Mouse (Mus musculus) Muller cell, postnatal 12 days (primary cell): ENCODE measurements at regions not wholly inside any gene's neighbourhood (a gene's known extent, or its start where the extent isn't known, plus 50 kb on each side); places are given as distances from the start of the nearest gene placed in this dataset.

ENCODE experiments used
- DNase-seq: peaks from one replicate; pipeline ENCODE4 v3.0.0-alpha.2; 2015; ENCODE audit errors: inconsistent ontology term

DNA sequence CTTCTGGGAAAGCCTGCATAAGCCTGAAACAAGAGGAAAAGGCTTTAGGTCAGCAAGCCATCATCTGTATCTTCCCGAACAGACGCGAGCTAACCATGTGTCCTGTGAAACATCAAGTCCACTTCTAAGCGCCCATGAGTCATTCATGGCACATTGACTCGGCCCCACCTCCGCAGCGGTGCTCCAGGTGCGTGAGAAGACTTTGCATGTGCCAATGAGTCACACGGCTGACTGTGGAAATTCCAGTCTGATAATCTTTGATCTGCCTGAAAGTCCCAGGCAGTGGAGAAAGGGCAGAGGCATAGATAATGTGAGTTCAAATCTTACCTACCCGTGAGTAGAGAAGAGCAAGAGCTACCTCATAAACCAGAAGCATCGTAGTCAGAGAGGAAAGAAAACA, 137.8 kb downstream of the Pfkfb3 start:
- DNase-seq: no peak

DNA sequence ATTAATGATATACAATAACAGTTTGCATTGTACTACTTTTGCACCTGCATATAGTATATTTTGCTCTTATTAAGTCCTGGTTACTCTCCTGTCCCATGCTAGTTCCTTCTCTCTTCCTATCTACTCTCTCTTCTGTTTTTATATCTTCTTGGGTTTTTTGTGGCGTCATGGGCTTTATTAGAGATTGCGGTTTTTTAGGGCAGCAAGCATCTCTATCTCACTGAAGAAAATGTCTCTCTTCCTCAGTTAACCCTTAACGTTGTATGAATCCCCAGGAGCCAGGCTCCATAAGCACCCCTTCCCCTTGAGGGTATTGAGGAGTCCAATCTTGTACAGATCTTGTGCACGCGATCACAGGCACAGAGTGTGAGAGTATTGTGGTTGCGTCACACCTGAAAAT, 141.4 kb downstream of the Pfkfb3 start:
- no peak for DNase-seq

DNA sequence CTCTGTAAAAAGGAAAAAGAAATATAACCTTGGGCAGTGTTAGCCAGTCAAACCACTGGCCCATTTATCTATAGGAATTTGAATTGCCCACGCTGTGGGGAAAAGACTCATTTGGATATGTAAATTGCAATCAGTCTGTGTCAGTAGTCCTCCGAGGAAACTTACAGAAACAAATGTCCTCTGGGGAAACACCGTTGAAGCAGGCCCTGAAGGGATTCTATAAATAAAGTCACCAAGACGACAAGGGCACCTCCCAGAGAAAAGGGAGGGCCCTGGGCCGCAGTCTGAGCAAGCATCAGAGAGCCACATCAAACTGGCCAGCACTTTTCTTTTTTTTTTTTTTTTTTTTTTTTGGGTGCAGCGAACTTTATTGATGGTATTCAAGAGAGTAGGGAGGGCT, 145.4 kb downstream of the Pfkfb3 start:
- DNase-seq: no peak

DNA sequence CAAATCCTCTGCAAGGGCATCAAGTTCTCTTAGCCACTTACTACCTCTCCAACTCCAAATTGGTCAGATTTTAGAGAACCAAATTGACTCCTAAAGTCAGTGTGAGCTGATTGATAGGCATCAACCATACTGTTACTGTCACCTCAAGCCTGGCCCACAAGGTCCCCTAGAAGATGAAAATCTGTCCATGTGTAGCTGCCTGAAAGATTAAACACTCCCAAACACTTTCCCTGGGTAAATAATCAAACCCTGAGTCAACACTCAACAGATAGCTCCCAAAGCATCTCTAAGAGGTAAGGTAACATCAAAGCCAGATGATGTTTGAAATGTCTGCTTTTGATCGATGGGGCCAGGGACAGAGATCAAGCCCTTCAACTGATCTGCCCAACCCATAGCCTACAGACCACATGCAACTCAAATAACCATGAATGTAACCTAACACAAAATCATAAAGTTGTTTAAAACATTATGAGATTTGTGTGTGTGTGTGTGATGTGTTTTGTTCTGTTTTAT, 147.7 kb downstream of the Pfkfb3 start:
- DNase-seq: no peak

DNA sequence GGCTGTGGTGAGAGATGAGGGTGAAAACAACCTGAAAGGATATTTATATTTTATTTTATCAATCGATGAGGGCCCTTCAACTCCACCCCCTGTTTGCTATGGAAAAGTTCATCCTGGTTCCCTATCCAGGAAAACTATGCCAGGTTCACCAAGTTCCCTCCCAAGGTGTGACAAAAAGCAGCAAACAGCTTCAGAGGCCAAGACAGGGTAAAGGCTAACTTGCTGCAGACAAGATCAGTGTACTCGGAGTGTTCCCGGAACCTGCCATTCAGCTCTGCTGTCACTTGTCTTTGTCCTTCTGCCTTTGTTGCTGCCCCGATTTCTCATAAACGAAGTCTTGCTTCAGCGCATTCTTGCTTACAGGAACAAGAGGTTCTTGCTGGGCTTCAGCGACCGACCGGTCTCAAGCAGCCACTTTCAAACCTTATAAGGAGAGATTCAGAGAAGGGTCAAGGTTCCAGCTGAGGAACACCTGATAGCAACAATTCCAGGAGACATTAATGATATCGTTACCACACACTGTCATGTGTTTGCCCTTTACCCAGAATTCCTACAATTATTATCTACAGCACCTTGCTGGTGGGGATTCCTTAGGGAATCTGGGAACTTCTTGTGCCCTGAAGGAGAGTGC, 151.5 kb downstream of the Pfkfb3 start:
- peak; percentile 20 for DNase-seq

DNA sequence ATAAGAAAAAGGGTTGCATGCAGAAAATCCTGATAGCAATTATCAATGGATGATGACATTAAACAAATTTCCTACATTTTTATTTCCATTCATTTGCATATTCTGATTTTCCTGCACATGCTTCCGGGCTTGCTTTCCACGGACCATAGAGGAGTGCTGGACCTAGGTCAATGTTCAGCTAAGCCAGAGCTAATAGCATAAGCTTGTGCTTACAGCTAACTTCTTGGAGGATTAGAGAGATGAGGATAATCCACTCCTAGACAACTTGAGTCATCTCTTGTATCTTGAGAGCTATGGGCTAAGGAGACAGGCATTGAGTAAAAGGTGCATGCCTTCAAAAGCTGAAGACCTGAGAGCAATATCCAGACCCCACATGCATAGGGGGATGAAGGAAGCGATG, 154.5 kb downstream of the Pfkfb3 start:
- no peak for DNase-seq

DNA sequence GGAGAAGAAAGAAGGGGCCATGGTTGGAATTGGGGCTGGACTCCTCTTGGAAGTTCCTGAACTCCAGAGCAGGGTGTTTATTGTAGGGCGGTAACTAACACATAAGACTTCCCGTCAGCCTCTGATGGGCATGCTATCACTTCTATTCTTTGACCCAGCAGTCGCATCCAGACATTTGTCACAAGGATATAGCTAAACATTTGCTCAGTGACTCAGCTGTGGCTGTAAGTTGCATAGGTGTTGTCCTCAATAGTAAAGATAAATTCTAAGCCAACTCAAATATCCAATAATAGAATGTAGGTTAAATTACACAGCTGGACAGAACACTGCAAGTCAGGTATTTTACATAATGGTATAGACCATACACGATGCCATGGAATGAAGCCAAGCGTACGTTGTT, 154.9 kb downstream of the Pfkfb3 start:
- DNase-seq: no peak

DNA sequence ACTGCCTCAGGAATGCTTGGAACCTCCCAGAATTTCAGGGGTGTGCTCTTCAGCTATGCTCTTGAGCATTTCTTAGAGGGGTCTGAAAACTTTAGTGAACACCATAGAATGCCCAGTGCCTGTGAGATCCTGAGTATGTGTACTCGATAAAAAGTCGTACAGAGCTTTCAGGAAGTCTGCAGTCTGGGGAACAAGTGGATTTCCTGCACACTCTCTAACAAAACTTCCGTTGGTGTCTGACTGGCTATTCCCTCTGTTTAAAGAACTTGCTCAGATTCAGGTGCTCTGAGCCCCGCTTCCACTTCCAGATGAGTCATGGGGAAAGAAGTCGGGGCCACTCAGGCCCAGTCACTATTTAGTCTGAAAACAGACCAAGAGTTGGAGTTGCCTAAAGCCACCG, 155.5 kb downstream of the Pfkfb3 start:
- DNase-seq: no peak

DNA sequence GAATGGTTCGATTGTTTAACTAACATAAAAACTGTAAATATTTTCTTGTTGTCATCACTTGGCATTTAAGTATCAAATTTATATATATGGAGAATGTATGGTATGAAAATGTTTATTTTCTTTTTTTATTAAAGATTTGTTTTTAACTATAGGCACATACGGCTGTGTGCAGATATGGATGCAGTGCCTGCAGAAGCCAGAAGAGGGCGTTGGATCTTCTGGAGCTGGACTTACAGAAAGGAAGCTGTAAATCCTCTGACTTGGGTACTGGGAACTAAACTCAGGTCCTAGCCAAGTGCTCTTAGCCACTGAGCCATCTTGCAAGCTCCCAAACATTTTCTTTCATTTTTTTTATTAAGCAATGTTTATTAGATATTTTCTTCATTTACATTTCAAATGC, 157.0 kb downstream of the Pfkfb3 start:
- DNase-seq: no peak

DNA sequence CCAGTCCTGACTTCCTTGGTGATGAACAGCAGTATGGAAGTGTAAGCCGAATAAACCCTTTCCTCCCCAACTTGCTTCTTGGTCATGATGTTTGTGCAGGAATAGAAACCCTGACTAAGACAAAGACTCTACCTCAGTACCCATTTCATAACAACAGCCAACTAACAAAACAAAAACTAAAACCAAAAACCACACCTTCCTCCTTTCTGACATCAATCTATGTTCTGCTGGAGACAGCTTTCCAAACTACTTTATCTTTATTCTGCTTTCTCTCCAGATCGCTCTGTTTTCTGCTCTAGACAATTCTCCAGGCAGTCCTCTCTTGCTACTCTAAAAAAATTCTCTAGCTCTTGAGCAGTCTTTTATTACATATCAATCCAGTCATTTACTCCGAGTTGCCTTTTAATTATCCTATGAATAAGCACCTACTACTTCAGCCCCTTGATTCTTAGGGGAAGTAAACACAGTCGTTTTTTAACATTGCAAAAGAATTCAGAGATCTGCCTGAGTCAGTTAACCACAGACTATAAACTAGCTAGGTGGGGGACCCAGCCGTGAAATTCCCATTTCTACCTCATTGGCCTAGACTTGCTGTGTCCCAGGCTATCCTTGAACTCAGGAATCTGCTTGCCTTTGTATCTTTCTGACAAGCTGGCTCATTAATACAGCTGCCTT, 159.1 kb downstream of the Pfkfb3 start:
- DNase-seq: no peak

DNA sequence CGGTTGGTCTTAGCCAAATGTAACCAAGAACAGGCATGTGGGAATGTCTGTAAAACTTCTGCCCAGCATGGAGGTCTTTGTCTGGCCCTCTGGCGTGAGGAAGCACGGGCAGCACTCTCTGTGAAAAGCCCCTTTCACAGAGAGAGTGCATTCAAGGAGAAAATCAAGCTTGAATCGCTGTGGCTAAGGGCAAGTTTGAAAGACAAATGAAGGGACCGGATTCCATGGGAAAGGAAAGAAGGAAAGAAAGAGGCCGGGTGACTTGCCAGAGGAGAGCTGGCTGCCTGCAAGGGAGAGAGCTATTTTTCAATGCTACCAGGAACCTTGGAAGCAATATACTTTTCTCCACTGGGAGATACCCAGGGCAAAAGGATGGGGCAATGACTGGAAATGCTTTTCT, 162.2 kb downstream of the Pfkfb3 start:
- DNase-seq: peak; percentile 86

DNA sequence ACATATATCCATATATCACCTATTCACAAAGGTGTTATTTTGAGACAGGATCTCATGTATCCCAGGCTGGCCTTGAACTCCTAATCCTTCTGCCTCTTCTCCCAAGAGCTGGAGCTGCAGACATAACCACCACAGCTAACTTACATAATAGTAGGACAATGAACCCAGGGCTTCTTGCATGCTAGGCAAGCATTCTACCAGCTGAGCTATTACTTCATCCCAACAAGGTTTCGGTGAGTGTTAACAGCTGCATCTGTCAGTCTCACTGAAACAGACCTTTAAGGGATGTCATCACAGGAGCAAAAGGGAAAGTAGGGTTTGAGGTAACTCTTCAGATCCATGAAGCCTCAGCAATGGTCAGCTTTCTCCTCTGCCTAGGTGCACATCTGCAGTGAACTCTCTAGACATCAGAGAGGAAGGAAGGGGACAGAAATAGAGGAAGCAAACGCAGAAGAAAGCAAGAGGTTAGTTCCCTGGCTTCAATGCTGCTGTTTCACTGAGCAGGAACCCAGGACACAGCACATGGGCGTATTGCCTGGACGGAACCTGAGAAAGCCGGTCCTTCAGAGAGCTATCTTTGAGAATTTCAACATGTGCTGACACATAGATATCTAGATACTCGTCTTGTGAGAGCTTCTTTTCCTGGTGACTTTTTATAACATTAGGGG, 163.1 kb downstream of the Pfkfb3 start:
- DNase-seq: no peak

DNA sequence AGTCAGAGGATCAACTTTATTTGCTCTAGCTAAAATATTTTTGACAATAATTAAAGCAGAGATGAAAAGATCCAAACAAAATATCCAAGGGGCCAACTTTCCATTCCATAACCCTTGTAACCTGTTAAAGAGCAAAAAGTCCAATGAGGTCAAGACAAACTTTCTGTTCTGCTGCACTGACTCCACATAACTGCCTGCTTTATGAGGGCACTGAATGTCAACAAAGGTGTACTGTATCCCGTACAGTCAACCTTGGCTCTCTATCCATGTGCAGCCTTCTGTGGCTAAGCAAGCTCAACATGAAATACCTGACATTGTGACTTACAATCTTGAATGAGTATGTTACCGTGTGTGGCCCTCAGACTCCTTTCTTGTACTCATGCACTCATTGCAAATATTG, 166.3 kb downstream of the Pfkfb3 start:
- DNase-seq: no peak

DNA sequence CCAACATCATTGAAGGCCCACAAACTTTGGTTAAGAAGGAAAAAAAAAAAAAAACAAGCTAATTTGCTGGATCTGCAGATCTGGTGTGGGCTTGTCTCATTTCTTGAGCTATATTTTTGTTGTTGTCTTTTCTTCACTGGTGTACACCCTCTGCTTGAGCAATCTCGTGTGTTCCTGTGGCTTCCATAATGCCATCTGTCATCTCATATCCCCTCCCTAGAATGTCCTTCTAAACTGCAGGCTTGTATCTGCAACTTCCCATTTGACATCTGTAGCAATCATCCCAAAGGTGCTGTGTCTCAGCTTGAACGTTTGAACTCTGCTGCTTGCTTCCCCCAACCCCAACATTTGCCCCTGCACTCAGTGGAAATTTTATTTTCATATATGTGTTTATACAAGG, 170.1 kb downstream of the Pfkfb3 start:
- no peak for DNase-seq

DNA sequence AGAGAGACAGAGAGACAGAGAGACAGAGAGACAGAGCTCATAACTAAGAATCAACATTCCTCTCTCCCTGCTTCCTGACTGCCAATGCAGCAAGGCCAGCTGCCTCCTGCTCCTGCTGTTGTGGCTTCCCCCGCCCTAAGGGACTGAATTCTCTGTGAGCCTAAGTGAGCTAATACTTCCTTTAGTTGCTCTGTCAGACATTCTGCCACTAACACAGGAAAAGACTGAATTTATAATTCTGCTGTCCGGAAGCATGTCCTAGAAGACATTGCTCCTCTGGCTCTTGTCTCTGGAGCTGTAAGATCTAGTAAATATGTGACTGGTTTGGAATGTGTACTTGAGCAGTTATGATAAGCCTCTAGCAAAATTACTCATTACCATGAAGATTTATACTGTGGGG, 176.7 kb downstream of the Pfkfb3 start:
- no peak for DNase-seq

DNA sequence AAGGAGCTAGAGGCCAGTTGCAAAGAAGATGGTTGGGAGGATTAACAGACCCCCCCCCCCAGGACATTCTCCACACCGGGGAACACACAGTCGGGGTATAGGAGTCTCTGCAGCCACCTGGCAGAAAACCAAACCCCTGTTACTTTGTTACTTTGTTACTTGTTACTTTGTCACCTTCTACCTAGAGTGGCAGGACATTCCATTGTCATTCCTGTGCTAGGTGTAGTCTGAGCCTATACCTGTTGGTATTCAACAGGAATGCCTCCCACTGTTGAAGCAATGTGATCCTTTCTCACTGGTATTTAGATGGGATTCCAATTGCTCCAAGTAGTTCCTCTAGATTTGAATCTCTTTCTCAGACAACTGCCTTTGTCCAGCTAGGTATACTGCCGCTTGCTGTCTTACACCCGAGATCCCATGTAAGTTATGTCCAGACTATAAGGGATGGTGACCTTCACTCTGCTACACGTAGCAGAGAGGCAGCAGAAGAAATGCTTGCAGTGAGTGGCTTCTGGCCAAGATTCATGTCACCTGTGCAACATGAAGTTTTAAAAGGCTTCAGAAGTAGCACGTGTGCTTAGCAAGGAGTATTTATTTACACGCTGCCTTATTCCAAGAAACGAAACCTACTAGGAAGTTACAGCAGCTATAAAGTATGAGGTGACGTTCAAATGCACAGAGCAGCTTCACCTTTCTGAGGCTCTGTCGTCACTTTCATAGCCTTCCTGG, 178.0 kb downstream of the Pfkfb3 start:
- DNase-seq: no peak

DNA sequence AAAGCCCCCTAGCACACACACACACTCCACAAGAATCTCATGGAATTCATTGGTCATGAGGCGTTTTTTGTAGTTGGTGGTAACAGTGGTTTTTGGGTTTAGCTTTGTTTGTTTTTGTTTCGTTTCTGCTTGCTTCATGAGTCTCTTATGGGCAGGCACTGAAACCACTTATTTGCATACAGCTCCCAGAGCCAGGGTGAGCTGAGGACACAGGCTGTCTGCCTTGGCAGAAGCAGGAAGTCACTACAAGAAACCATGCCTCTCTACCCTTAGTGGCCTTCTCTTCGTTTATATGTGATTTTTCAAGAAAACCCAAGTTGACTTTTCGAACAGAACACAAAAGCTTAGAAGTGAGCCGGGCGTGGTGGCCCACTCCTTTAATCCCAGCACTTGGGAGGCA, 178.8 kb downstream of the Pfkfb3 start:
- peak; percentile 74 for DNase-seq

DNA sequence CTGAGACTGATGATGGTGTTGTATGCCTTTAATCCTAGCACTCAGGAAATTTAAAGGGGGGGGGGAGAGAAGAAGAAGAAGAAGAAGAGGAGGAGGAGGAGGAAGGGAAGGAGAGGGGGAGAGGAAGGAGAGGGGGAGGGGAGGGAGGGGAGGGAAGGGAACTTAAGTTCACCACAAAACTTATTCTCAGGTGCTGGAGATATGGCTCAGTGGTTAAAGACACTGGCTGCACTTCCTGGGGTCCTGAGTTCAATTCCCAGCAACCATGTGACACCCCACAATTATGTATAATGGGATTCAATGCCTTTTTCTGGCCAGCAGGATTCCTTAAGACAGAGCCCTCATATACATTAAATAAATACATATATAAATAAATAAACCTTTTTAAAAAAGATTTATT, 183.6 kb downstream of the Pfkfb3 start:
- no peak for DNase-seq

DNA sequence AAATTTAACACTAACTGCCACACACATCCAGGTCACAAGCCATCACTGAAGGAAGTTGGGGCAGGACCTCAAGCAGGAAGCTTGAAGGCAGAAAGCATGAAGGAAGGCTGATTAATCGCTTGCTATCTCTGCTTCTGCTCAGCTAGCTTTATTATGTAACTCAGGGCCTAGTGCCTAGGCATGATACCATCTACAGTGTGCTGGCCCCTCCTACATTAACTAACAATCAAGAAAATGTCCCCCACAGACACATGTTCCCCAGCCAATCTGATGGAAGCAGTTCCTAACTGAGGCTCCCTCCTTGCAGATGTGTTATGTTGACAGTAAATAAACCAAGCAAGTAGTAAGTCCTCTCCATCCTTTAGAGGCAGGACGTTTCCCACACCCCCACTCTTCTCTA, 186.6 kb downstream of the Pfkfb3 start:
- DNase-seq: no peak

DNA sequence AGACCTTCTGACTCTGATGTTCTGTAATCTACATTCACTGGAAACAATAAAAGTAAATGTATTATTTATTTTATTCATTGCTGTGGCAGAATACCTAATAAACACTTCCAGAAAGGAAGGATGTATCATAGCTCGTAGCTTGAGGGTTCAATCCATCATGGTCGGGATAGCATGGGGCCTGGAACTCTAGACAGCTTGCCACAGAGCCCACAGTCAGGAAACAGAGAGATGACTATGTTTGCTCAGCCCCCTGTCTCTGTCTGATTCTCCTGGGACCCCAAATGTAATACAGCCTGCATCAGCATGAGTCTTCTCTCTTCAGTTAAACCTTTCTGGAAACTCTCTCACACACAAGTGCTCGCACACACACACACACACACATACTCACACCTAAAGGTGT, 188.1 kb downstream of the Pfkfb3 start:
- DNase-seq: no peak

DNA sequence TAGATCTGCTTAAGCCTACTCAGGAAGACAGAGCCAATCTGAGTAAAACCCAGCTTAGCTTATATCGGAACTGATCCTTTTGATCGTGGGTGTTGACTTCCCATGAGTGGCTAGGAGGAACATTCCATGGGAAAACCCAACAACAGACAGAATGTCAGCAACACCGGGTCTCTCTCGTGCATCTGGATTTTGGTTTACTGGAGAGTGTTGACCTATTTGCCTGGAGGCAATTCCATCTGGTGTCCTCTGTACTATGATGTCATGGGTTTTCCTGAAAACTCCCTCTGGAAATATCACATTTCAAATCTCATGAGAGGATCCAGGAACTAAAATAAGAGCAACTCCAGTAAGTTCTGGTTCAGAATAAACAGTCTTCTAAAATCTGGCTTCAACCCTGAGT, 188.5 kb downstream of the Pfkfb3 start:
- DNase-seq: no peak

DNA sequence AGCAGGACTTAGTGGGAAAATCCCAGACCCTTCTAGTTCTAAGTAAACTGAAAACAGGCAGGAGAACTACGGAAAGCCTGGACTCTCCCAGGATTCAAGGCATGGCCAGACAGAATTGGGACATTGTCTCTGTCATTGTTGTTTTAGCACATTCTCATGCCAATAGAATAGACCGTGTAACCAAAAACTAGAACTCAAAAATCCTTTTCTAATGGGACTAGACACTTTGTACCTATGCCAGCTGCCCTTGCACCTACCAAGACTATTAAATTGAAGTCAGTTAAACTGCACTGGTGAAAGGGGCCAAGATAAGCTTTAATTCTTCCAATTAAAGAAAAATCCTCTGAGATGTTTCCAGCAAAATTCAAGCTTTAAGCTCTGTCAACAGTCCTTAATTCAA, 189.8 kb downstream of the Pfkfb3 start:
- DNase-seq: peak; percentile 76

DNA sequence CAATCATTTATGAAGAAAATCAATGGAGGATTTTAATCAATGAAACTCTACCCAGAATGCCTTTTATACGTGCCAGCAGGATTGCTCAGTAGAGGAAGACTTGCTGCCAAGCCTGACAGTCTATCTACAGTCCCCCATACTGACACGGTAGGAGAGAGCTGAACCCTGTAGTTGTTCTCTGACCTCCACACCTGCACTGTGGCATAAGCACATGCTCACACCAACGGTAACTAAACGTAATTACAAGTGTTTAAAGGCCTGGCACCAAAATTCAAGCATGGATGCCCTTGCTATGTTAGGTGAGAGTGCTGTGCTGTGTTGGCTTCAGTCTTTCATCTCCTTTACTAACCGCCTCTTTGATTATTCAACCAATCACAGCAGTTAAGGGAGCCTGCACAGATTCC, 190.8 kb downstream of the Pfkfb3 start:
- no peak for DNase-seq
